Mouse (Mus musculus): ENCODE results near the gene Gm19345.

The Gm19345 gene

GRCm38 (mm10) chr7:19871943-19872601 is 20.3 kb downstream of the Gm19345 start:
- peak; percentile 78 for DNase-seq (ENCODE audit: low spot score)

GRCm38 (mm10) chr7:19875948-19876682 is 24.3 kb downstream of the Gm19345 start:
- DNase-seq (ENCODE audit: low spot score), result no peak

GRCm38 (mm10) chr7:19876781-19877425 is 25.1 kb downstream of the Gm19345 start:
- no peak for DNase-seq (ENCODE audit: low spot score)

- DNase-seq (ENCODE audit: low spot score), result no peak
Measured at GRCm38 (mm10) chr7:19880754-19881153, 29.0 kb downstream of the Gm19345 start.

- no peak for DNase-seq (ENCODE audit: low spot score)
Measured at GRCm38 (mm10) chr7:19887849-19888248, 36.0 kb downstream of the Gm19345 start, which contains the start of gene Ceacam19. Ceacam19 (minus strand) TSS chr7:19887965.

GRCm38 (mm10) chr7:19889881-19890280 is 38.1 kb downstream of the Gm19345 start:
- peak; percentile 83 for DNase-seq (ENCODE audit: low spot score)
